Mouse (Mus musculus): ENCODE results near the gene Ddx46.
"Not testable (repeated sequence)": the region's sequence is repeated elsewhere in the genome, so short reads cannot be mapped to it uniquely, and the experiment has no call there.

Gene Ddx46

DNA sequence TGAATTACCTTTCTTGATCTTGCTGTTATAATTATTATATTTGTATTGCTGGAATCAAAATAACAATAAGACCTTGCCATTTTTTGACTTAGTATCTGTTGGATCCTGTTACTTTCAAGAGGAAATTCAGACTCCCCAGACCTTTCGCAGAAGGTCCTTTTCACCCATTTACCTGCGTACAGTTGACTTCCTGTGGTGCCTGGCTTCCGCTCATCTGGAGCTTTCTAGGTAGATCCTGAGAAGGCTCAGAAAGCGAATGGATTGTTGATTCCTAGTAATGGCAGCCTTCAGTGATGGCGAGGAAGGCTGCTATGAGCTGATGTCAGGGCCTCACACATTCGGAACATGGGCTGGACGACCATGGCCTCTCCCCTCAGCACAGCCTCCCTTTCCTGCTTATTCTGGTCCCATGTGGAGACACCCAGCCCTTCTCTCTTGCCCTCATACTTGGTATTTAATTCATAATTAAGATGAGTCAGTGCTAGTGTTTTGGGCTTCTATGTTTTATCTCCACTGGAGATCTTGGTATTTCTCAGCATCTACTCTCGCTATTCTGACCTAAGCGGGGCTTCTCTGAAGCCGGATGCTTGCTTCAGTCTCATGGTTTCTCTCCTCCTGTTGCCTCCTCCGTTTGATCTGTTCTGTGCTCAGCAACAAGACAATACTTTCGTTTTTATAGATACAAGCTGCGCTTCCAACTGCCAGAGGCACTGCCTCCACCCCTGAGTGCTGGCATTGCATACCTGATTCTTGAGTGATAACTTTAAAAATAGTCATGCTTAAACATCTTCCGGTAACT is 1.6 kb downstream of the Ddx46 start:
- DNase-seq (ENCODE audit: low read depth in 1 of 2, low spot score in 2 of 2): no peak

GRCm38 (mm10) chr13:55640480-55640879 is 5.7 kb downstream of the Ddx46 start:
- DNase-seq (ENCODE audit: low read depth in 1 of 2, low spot score in 2 of 2): peak; percentile 54 to 71

- no peak for DNase-seq (ENCODE audit: low read depth in 1 of 2, low spot score in 2 of 2)
Measured at GRCm38 (mm10) chr13:55644525-55644924, 9.7 kb downstream of the Ddx46 start.

DNA sequence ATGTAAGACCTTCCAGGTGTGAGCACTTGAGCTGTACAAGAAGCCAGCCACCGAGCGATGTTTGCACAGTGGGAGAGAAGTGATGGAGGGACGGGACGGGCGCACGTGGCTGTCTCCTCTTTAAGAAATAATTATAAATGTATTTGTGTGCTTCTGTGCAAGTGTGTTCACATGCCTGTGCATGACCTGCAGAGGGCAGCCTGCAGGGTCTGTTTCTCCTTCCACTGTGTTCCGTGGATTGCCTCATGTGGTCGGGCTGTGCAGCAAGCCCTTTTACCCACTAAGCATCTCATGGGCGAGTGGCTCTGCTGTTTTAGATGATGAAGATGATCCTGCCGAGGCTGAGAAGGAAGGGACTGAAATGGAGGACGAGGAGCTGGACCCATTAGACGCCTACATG is 15.3 kb downstream of the Ddx46 start:
- no peak for DNase-seq (ENCODE audit: low read depth in 1 of 2, low spot score in 2 of 2)

- DNase-seq (ENCODE audit: low read depth in 1 of 2, low spot score in 2 of 2): no peak
Measured at GRCm38 (mm10) chr13:55650980-55651379, 16.2 kb downstream of the Ddx46 start.

- no peak for DNase-seq (ENCODE audit: low read depth in 1 of 2, low spot score in 2 of 2)
Measured at GRCm38 (mm10) chr13:55668550-55668949, 33.7 kb downstream of the Ddx46 start.

DNA sequence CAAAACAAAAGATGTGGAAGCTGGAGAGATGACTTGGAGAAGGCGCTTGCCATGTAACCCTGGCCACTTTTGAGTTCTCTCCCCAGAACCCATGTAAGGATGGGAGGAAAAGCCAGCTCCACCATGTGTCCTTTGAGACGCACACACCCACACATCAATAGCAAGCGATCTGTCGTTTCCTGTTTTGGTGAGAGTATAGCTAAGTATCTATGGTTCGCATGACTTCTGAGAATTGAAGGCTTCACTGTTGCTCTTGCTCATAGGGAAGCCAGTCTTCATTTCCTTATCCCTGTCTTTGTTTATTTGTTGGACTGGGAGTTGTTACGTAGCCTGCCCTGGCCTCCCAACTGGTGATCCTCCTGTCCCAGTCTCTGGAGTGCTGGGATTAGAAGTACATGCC is 37.9 kb downstream of the Ddx46 start:
- DNase-seq (ENCODE audit: low read depth in 1 of 2, low spot score in 2 of 2): no peak

DNA sequence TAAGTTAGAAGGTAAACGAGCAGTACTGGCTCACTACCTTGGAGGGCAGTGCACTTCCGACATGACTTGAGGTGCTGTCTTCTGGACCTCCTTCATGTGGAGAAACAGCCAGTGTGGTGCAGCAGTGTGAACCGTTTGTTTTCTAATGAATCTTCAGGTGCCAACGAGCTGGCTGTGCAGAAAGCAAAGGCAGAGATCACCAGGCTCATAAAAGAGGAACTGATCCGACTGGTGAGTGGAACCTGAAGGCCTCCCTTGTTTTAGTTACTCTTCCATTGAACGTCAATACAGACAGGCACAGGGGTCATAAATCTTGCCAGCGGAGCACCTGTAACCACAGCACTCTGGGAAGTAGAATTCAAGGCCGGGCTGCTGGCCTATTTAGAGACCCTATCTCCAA is 42.5 kb downstream of the Ddx46 start:
- DNase-seq (ENCODE audit: low read depth in 1 of 2, low spot score in 2 of 2): no peak

- DNase-seq (ENCODE audit: low read depth in 1 of 2, low spot score in 2 of 2): no peak
Measured at GRCm38 (mm10) chr13:55682201-55682600, 47.4 kb downstream of the Ddx46 start.

DNA sequence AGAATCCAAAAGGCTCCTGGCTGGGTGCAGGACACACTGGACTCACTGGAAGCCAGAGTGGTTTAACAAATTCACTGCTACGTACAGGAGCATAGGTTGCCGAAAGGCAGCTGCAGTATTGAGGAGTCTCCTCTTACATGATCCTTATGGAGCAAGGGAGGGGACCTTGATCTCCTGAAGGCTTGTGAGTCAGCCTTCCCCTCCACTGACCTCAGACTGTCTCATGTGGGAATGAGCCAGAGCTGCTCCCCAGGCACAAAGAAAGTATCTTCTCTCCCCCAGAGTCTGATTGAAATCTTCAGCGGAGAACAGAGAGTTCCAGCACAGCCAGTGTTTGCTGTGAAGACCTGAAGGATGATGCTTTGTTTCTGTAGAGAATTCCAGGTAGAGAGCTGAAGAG is 48.8 kb downstream of the Ddx46 start:
- no peak for DNase-seq (ENCODE audit: low read depth in 1 of 2, low spot score in 2 of 2)

DNA sequence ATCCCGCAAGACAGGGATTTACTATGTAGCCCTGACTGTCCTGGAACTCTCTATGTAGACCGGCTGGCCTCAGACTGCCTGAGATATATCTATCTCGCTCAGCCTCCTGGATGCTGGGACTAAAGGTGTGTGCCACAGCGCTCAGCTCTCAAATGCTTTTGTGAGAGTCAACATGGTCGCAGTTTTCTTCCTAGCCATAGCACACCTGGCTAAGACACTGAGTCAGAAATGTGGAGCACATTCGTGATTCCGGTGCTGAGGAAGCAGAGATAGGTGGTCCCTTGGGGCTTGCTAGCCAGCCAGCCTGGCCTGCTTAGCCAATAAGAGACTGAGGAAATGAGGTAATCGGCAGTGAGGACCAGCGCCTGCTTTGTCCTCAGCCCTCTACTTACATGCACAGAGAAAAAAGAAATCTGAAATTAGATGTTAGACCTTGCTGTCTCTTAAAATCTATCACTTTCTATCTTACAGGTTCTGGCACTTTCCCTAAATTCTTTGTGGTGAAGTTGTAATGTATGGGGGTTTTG is 51.3 kb downstream of the Ddx46 start:
- no peak for DNase-seq (ENCODE audit: low read depth in 1 of 2, low spot score in 2 of 2)

DNA sequence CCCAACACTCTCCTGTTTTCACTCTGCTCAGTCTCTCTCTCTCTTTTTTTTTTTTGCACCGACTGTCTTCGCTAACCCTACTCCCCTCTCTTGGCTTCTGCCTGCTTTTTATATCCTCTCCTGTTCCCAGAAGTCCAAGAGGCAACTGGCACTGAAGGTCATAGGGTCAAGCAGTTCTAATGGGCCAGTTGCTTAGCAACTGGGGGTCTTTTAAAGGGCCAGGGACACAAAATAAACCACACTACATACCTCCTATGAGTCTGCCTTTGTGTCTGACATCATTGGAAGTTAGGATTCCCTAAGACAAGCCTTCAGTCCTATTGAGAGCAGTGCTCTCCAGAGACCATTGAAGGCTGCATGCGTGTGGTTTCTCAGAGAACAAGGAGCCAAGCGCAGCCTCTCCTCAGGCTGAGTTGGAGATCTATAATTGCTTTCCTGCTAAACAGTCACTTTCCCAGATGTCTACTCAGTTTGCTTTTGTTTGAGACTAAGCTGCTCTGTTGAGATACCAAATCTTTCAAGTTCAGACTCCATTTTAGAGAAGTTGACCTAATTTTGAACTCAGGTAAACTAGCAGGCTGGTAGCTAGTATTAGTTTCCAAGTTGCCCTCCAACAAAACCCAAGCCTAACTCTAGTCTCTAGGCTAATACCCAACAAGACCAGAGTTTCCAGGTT is 53.2 kb downstream of the Ddx46 start:
- DNase-seq (ENCODE audit: low read depth in 1 of 2, low spot score in 2 of 2): no peak

- peak; percentile 71 to 84 for DNase-seq (ENCODE audit: low read depth in 1 of 2, low spot score in 2 of 2)
Measured at GRCm38 (mm10) chr13:55692535-55693242, 57.9 kb downstream of the Ddx46 start, which contains the start of gene B230219D22Rik. Gene B230219D22Rik, plus strand, starts transcription at chr13:55693124.

GRCm38 (mm10) chr13:55693243-55693721 is 58.5 kb downstream of the Ddx46 start:
- DNase-seq (ENCODE audit: low read depth in 1 of 2, low spot score in 2 of 2): peak in 1 of 2 experiments; percentile 34

DNA sequence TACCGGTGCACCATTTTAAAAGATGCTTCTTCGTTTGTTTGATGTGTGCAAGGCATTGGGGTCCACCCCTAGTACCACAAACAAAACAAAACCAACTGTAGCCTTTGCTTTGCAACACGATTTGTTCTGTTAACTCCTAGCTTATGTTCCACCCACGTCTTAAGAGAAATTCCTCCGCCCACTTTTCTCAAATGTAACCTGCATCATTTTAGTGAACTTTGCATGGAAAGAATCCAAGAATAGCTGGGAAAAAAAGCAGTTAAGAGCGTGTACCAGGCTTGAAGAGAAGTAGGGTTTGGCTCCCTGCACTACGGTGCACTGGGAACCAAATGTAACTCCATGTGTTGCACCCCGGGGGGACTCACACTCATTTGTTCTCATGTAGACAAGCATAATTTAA is 59.3 kb downstream of the Ddx46 start:
- DNase-seq (ENCODE audit: low read depth in 1 of 2, low spot score in 2 of 2): no peak

- not testable (repeated sequence) for DNase-seq (ENCODE audit: low read depth in 1 of 2, low spot score in 2 of 2)
Measured at GRCm38 (mm10) chr13:55695989-55696388, 61.2 kb downstream of the Ddx46 start.

DNA sequence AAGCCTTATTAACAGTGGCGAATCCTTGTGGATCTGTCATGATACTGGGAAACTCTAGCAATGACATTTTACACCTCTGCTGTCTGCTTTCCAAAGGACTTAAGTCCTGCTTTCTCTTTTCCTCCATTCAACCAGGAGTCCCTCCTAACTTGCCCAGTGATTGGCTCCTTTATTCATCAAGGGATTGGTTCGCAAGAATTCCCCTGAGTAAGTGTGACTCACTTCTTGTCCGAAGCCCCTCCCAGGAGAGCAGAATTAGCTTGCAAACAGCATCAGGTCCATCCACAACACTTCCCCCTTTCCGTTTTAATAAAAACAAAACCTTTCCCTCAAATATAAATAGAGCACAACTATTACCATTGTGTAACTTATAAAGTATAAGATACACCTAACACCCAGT is 69.5 kb downstream of the Ddx46 start:
- no peak for DNase-seq (ENCODE audit: low read depth in 1 of 2, low spot score in 2 of 2)

DNA sequence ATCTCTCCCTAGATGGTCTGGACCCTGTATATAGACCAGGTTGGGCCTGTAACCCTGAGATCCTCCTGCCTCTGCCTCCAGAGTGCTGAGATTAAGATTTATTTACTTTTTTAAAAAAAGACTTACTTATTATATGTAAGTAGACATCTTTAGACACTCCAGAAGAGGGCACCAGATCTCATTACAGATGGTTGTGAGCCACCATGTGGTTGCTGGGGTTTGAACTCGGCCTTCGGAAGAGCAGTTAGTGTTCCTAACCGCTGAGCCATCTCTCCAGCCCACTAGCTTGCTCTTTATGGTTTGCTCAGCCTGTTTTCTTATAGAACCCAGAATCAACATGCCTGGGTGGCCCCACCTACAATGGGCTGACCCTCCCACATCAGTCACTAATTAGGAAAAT is 78.0 kb downstream of the Ddx46 start:
- DNase-seq (ENCODE audit: low read depth in 1 of 2, low spot score in 2 of 2): no peak

DNA sequence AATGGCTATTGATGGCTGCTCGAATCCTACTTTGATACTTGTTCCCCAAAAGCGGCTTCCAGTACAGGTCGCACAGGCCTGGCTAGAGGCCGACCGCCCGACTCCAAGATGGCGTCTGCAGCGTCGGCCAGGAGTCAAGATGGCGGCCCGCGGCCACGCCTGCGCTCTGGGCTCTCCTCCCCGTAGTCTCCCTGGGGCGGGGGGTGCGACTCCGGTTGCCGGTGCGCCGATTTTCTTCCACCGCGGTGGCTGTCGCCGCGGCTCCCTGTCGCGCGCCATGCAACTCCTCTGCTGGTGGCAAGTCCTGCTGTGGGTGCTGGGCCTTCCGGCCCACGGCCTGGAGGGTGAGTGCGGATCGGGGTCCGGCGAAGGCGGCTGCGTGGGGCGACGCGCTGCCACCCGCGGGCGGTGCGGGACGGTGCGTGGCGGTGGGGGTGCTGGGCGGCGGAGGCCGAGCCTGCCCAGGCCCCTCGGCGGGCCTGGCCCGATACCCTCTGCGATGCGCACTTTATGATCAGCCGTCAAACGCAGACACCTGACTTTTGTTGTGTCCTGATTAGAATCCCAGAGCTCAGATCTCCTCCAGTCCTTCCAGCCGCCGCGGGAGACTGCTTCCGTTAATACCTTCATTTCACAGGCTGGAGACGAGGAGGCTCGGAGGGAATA is 79.8 kb downstream of the Ddx46 start, which contains the start of gene Txndc15:
TSS of gene Txndc15 (plus strand) at position 150 of the 666 bp plus-strand sequence.
- DNase-seq (ENCODE audit: low read depth in 1 of 2, low spot score in 2 of 2): peak; percentile 34 to 74

DNA sequence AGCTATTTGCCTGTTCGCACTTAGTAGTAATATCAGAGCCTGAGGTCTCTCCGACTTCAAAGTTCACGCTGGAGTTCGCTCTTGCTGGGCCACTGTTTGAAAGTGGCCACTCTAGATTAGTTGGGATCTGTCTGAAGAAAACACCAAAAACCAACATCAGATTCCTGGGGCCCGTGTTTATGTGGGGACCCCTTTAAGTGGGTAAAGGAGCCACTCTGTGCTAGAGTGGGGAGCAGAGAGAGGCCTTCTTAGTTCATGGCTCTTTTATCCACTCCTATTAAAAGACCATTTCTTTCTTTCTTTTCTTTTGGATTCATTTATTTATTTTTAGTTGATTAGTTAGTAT is 80.3 kb downstream of the Ddx46 start:
- no peak for DNase-seq (ENCODE audit: low read depth in 1 of 2, low spot score in 2 of 2)

- DNase-seq (ENCODE audit: low read depth in 1 of 2, low spot score in 2 of 2): no peak
Measured at GRCm38 (mm10) chr13:55715908-55716510, 81.2 kb downstream of the Ddx46 start.

Data from monocyte, adult 2 months (primary cell).